Mouse (Mus musculus) midbrain, embryonic 16.5 days (tissue): ENCODE measurements around the gene Gsx2. TPM values are rescaled to one million over a fixed set of nuclear protein-coding genes. Genes with fewer than 3 reads are reported as not detected.

Experiments
- ATAC-seq: fragments of 200-750 bp; cut with Nextera tagmentation; 2 replicates; pipeline ENCODE4 v1.8.0; 2017; ENCODE audit warnings: moderate TSS enrichment
- H3K27ac ChIP-seq: fragments of 300-500 bp; sonication (generic); 2 replicates; pipeline ENCODE4 v1.5.1; 2014; ENCODE audit warnings: mild to moderate bottlenecking, low read length, mixed read lengths
- H3K27me3 ChIP-seq: fragments of 300-500 bp; sonication (generic); 2 replicates; pipeline ENCODE4 v1.6.1; 2014; ENCODE audit warnings: low read depth, low read length, mixed read lengths; ENCODE audit not compliant: control insufficient read depth, insufficient read depth
- H3K36me3 ChIP-seq: fragments of 300-500 bp; sonication (generic); 2 replicates; pipeline ENCODE4 v1.6.1; 2014; ENCODE audit warnings: mild to moderate bottlenecking, low read length, moderate library complexity, mixed read lengths; ENCODE audit not compliant: control insufficient read depth, insufficient read depth
- H3K4me1 ChIP-seq: fragments of 300-500 bp; sonication (generic); 2 replicates; pipeline ENCODE4 v1.6.1; 2014; ENCODE audit warnings: mild to moderate bottlenecking, low read length, mixed read lengths; ENCODE audit not compliant: control insufficient read depth, insufficient read depth
- H3K4me2 ChIP-seq: fragments of 300-500 bp; sonication (generic); 2 replicates; pipeline ENCODE4 v1.6.1; 2014; ENCODE audit warnings: mild to moderate bottlenecking, low read length, mixed read lengths
- H3K4me3 ChIP-seq: fragments of 300-500 bp; sonication (generic); 2 replicates; pipeline ENCODE4 v1.5.1; 2014; ENCODE audit warnings: low read depth, mild to moderate bottlenecking, low read length, moderate library complexity, mixed read lengths
- H3K9ac ChIP-seq: fragments of 300-500 bp; sonication (generic); 2 replicates; pipeline ENCODE4 v1.6.1; 2014; ENCODE audit warnings: low read depth, low read length, mixed read lengths
- H3K9me3 ChIP-seq: fragments of 300-500 bp; sonication (generic); replicated peaks from 2 replicates; pipeline ENCODE4 v1.6.1; 2014; ENCODE audit warnings: mild to moderate bottlenecking, low read length, mixed read lengths; ENCODE audit not compliant: control insufficient read depth, poor library complexity, severe bottlenecking
- WGBS: fragments of 180-500 bp; shearing (Covaris S2); extraction: QIAGEN DNeasy Blood & Tissue Kit; methylation state at CpG from one replicate; pipeline ENCODE4 v1.1.7; 2014; 5-methylcytosine and 5-hydroxymethylcytosine counted together
- polyA plus RNA-seq: library from polyadenylated mRNA; unstranded; fragments of >200 nt; fragmentation: Nextera tagmentation; extraction: Ambion mirVana; gene quantifications from 2 replicates; pipeline ENCODE4 v1.2.1, GENCODE M21; 2015

Gsx2 gene
- polyA plus RNA-seq, 1 experiment from 2014 or later: 0.18 TPM

GRCm38 (mm10) chr5:75051109-75051508 is 24.3 kb upstream of the Gsx2 start:
- no peak for ATAC-seq
- H3K4me3 ChIP-seq: no peak overlapping the region
- H3K9me3 ChIP-seq: no peaks in the 10 kb centered on the region
- H3K4me1 ChIP-seq: no peaks in the 10 kb centered on the region
- no peak overlapping the region for H3K9ac ChIP-seq
- H3K27me3 ChIP-seq: peaks cover 17% of the 10 kb centered on the region
- H3K27ac ChIP-seq: no peak overlapping the region
- no peaks in the 10 kb centered on the region for H3K36me3 ChIP-seq
- WGBS: 73% methylated on average over 4 of the region's 4 CpGs
- no peak overlapping the region for H3K4me2 ChIP-seq

GRCm38 (mm10) chr5:75063177-75063576 is 12.2 kb upstream of the Gsx2 start:
- H3K27ac ChIP-seq: no peak overlapping the region
- H3K4me1 ChIP-seq: peaks cover 3% of the 10 kb centered on the region; the same call in 1 of the 2 replicates
- no peak overlapping the region for H3K9ac ChIP-seq
- ATAC-seq: no peak
- H3K36me3 ChIP-seq: no peaks in the 10 kb centered on the region
- peaks cover 37% of the 10 kb centered on the region for H3K27me3 ChIP-seq
- H3K9me3 ChIP-seq: peaks cover 2% of the 10 kb centered on the region; the same call in 1 of the 2 replicates
- no peak overlapping the region for H3K4me2 ChIP-seq
- H3K4me3 ChIP-seq: no peak overlapping the region
- 16% methylated on average over 4 of the region's 4 CpGs for WGBS

- H3K27me3 ChIP-seq: peaks cover 64% of the 10 kb centered on the region
- H3K36me3 ChIP-seq: no peaks in the 10 kb centered on the region
- peak; percentile 59 for ATAC-seq
- H3K27ac ChIP-seq: no peak overlapping the region
- peak overlapping the region; percentile 74 for H3K4me2 ChIP-seq
- H3K4me3 ChIP-seq: peak overlapping the region; percentile 54
- peak overlapping the region; percentile 63; the same call in 1 of the 2 replicates for H3K9ac ChIP-seq
- peaks cover 3% of the 10 kb centered on the region; the same call in 1 of the 2 replicates for H3K4me1 ChIP-seq
- H3K9me3 ChIP-seq: 0 out of 2 replicates have a peak, but pooled peaks cover 2% of the 10 kb centered on the region
- 2% methylated on average over 6 of the region's 10 CpGs for WGBS
Measured at GRCm38 (mm10) chr5:75066715-75067114, 8.7 kb upstream of the Gsx2 start.

GRCm38 (mm10) chr5:75067125-75067756 is 8.2 kb upstream of the Gsx2 start:
- H3K4me1 ChIP-seq: peaks cover 3% of the 10 kb centered on the region; the same call in 1 of the 2 replicates
- peaks cover 68% of the 10 kb centered on the region for H3K27me3 ChIP-seq
- 0 out of 2 replicates have a peak, but pooled peaks cover 2% of the 10 kb centered on the region for H3K9me3 ChIP-seq
- no peak overlapping the region for H3K27ac ChIP-seq
- H3K4me3 ChIP-seq: peak overlapping the region; percentile 54
- 1% methylated on average over 28 of the region's 30 CpGs for WGBS
- H3K4me2 ChIP-seq: peak overlapping the region; percentile 74
- H3K9ac ChIP-seq: peak overlapping the region; percentile 63
- ATAC-seq: peak; percentile 77
- H3K36me3 ChIP-seq: no peaks in the 10 kb centered on the region

- Histone ChIP-seq H3K9me3 (peaks cover 1% of the 10 kb centered on the region; the same call in 1 of the 2 replicates), H3K4me3 (no peak overlapping the region), H3K4me1 (peaks cover 3% of the 10 kb centered on the region; the same call in 1 of the 2 replicates), H3K4me2 (no peak overlapping the region), H3K27ac (no peak overlapping the region), H3K27me3 (peaks cover 83% of the 10 kb centered on the region), H3K36me3 (no peaks in the 10 kb centered on the region), H3K9ac (no peak overlapping the region)
- no peak for ATAC-seq
- 1% methylated on average over 12 of the region's 13 CpGs for WGBS
Measured at GRCm38 (mm10) chr5:75070132-75070531, 5.3 kb upstream of the Gsx2 start.

GRCm38 (mm10) chr5:75070656-75071375 is 4.6 kb upstream of the Gsx2 start:
- 1% methylated on average over 23 of the region's 23 CpGs for WGBS
- Histone ChIP-seq H3K27ac (no peak overlapping the region), H3K9ac (no peak overlapping the region), H3K4me1 (peaks cover 5% of the 10 kb centered on the region), H3K27me3 (peaks cover 79% of the 10 kb centered on the region), H3K9me3 (no peaks in the 10 kb centered on the region; the same call in 1 of the 2 replicates), H3K36me3 (no peaks in the 10 kb centered on the region), H3K4me3 (no peak overlapping the region), H3K4me2 (0 out of 2 replicates have a peak overlapping the region, but pooled peaks have one; percentile 14)
- ATAC-seq: no peak

- Histone ChIP-seq H3K4me3 (no peak overlapping the region), H3K4me1 (peaks cover 8% of the 10 kb centered on the region), H3K9me3 (no peaks in the 10 kb centered on the region; the same call in 1 of the 2 replicates), H3K36me3 (no peaks in the 10 kb centered on the region), H3K4me2 (no peak overlapping the region), H3K27ac (no peak overlapping the region), H3K27me3 (peaks cover 78% of the 10 kb centered on the region), H3K9ac (no peak overlapping the region)
- WGBS: 1% methylated on average over 10 of the region's 10 CpGs
- ATAC-seq: no peak
Measured at GRCm38 (mm10) chr5:75071951-75072350, 3.5 kb upstream of the Gsx2 start.

- no peak overlapping the region for H3K27ac ChIP-seq
- ATAC-seq: no peak
- H3K4me3 ChIP-seq: no peak overlapping the region
- H3K4me1 ChIP-seq: peaks cover 6% of the 10 kb centered on the region
- H3K27me3 ChIP-seq: peaks cover 78% of the 10 kb centered on the region
- no peak overlapping the region for H3K4me2 ChIP-seq
- no peak overlapping the region for H3K9ac ChIP-seq
- H3K9me3 ChIP-seq: no peaks in the 10 kb centered on the region; the same call in 1 of the 2 replicates
- WGBS: 1% methylated on average over 4 of the region's 4 CpGs
- H3K36me3 ChIP-seq: no peaks in the 10 kb centered on the region
Measured at GRCm38 (mm10) chr5:75072532-75072931, 2.9 kb upstream of the Gsx2 start.

GRCm38 (mm10) chr5:75073167-75073566 is 2.2 kb upstream of the Gsx2 start:
- Histone ChIP-seq H3K9me3 (no peaks in the 10 kb centered on the region; the same call in 1 of the 2 replicates), H3K4me3 (no peak overlapping the region), H3K4me1 (peaks cover 5% of the 10 kb centered on the region), H3K36me3 (no peaks in the 10 kb centered on the region), H3K27me3 (peaks cover 76% of the 10 kb centered on the region), H3K9ac (no peak overlapping the region), H3K27ac (no peak overlapping the region), H3K4me2 (no peak overlapping the region)
- WGBS: 19% methylated on average over 1 of the region's 1 CpGs
- ATAC-seq: no peak
